In the genomic region with DNA sequence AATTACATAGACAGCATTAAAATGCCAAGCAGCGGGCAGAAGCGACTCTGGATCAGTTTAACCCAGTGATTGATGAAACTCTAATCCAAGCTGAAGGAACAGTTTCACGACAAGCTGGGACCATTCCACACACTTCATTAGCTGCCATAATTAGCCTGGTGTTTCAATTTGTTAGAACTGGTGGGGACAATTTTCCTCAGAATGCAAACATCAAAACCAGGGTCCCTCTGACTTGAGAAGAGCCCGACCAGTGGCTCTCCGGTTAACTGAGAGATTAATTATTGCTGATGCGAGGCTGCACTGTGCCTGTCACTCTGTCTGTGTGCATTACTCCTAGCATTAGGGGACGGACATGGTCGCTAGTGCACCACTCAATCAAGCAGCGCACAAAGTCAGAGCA, we compare ENCODE assay signal across 17 mouse cellular contexts.
DNase-seq lines count a peak whose midpoint lies in the region; ATAC-seq and TF ChIP-seq lines count a peak whose summit lies in the region.
"Had no signal": no experiment of that assay in that cellular context is flagged by ENCODE, and none has a peak within 500 bp of the region (broad histone marks: within the 10 kb centered on the region; RNA-seq: fewer than 3 reads in every experiment).

No protein-coding gene starts in this region.

- no peaks in the 10 kb centered on the region for H3K9me3 ChIP-seq in lung, embryonic 14.5 days (ENCODE audit: low read depth, low read length)
- peaks cover 6% of the 10 kb centered on the region; the same call in 1 of the 2 replicates for H3K9me3 ChIP-seq in hindbrain, embryonic 13.5 days
- no peaks in the 10 kb centered on the region for H3K9me3 ChIP-seq in neural tube, embryonic 13.5 days
- H3K9me3 ChIP-seq: heart, embryonic 12.5 days had no signal

- no peak overlapping the region for H3K4me2 ChIP-seq in lung, embryonic 14.5 days
- no peak overlapping the region for H3K4me2 ChIP-seq in hindbrain, embryonic 13.5 days
- no peak overlapping the region for H3K4me2 ChIP-seq in neural tube, embryonic 13.5 days
- H3K4me2 ChIP-seq: heart, embryonic 12.5 days had no signal

- WGBS in lung, embryonic 14.5 days, result 30% methylated on average over 9 of the region's 9 CpGs
- WGBS in hindbrain, embryonic 13.5 days, result 25% methylated on average over 9 of the region's 9 CpGs
- 31% methylated on average over 9 of the region's 9 CpGs for WGBS in neural tube, embryonic 13.5 days

- no peaks in the 10 kb centered on the region for H3K36me3 ChIP-seq in lung, embryonic 14.5 days (ENCODE audit: insufficient read depth)
- no peaks in the 10 kb centered on the region for H3K36me3 ChIP-seq in hindbrain, embryonic 13.5 days
- no peaks in the 10 kb centered on the region for H3K36me3 ChIP-seq in neural tube, embryonic 13.5 days
- H3K36me3 ChIP-seq: heart, embryonic 12.5 days had no signal

- H3K4me3 ChIP-seq in lung, embryonic 14.5 days (ENCODE audit: low read depth, low read length), result no peak overlapping the region
- no peak overlapping the region for H3K4me3 ChIP-seq in hindbrain, embryonic 13.5 days
- H3K4me3 ChIP-seq in neural tube, embryonic 13.5 days, result no peak overlapping the region
- H3K4me3 ChIP-seq: heart, embryonic 12.5 days had no signal

- no peak for ATAC-seq in lung, embryonic 14.5 days (ENCODE audit: insufficient read depth)
- ATAC-seq in hindbrain, embryonic 13.5 days (ENCODE audit: low FRiP score), result no peak
- ATAC-seq in neural tube, embryonic 13.5 days (ENCODE audit: low read depth), result peak; percentile 63; the same call in 1 of the 2 replicates

- H3K27me3 ChIP-seq in lung, embryonic 14.5 days (ENCODE audit: insufficient read depth, low read length), result no peaks in the 10 kb centered on the region
- H3K27me3 ChIP-seq in hindbrain, embryonic 13.5 days, result peaks cover 17% of the 10 kb centered on the region
- H3K27me3 ChIP-seq in neural tube, embryonic 13.5 days, result peaks cover 8% of the 10 kb centered on the region
- H3K27me3 ChIP-seq: heart, embryonic 12.5 days had no signal

- no peak overlapping the region for H3K9ac ChIP-seq in lung, embryonic 14.5 days
- H3K9ac ChIP-seq in hindbrain, embryonic 13.5 days, result no peak overlapping the region
- H3K9ac ChIP-seq in neural tube, embryonic 13.5 days, result no peak overlapping the region
- H3K9ac ChIP-seq: heart, embryonic 12.5 days had no signal

- TF ChIP-seq CTCF in lung, embryonic 14.5 days (IDR thresholded peaks at IDR 0.05; ENCODE audit: low read depth), result no peak

- peak; percentile 29 for DNase-seq in embryo, embryonic 10.5 days (ENCODE audit: low spot score)
- no peak for DNase-seq in embryo, embryonic 10 days (ENCODE audit: low spot score)
- DNase-seq in lung, embryonic 14.5 days, result peak; percentile 38
- DNase-seq in lung, postnatal 10 days, result no peak
- DNase-seq in adrenal gland, postnatal 4 days (ENCODE audit: low spot score in 2 of 2), result no peak
- DNase-seq in layer of hippocampus, adult 9-10 months (ENCODE audit: low spot score), result no peak
- DNase-seq: adrenal gland, postnatal 14 days; cerebellum, postnatal 36 days; heart, postnatal 4 days; kidney, adult 18-20 months; kidney, postnatal 4 days; layer of hippocampus, postnatal 36 days; lung, postnatal 36 days; right cerebral cortex, postnatal 14 days had no signal

- H3K4me1 ChIP-seq in lung, embryonic 14.5 days (ENCODE audit: insufficient read depth), result no peaks in the 10 kb centered on the region
- peaks cover 14% of the 10 kb centered on the region for H3K4me1 ChIP-seq in hindbrain, embryonic 13.5 days (replicated peaks)
- peaks cover 13% of the 10 kb centered on the region for H3K4me1 ChIP-seq in neural tube, embryonic 13.5 days (replicated peaks)
- H3K4me1 ChIP-seq: heart, embryonic 12.5 days had no signal

- H3K27ac ChIP-seq in lung, embryonic 14.5 days (ENCODE audit: low read depth), result no peak overlapping the region
- peak overlapping the region; percentile 61; the same call in 1 of the 2 replicates for H3K27ac ChIP-seq in hindbrain, embryonic 13.5 days
- H3K27ac ChIP-seq in neural tube, embryonic 13.5 days (replicated peaks), result no peak overlapping the region

Comparison
In these comparisons a context has a peak if more than half of its experiments do, and no peak if none do; other contexts are left out.
1. DNase-seq: peak in embryo, embryonic 10.5 days (single experiment) and lung, embryonic 14.5 days (single experiment); none in embryo, embryonic 10 days (single experiment), lung, postnatal 10 days (single experiment), adrenal gland, postnatal 4 days (0 of 2) and layer of hippocampus, adult 9-10 months (single experiment).